Mouse (Mus musculus) bone marrow macrophage, adult 2 months (primary cell): ENCODE results near the gene Tamm41.

ENCODE experiments used
- CTCF ChIP-seq: IDR thresholded peaks from 2 replicates; pipeline ENCODE4 v1.5.1; 2012; ENCODE audit warnings: low read depth, mild to moderate bottlenecking, low read length, moderate library complexity
- POLR2A ChIP-seq: IDR thresholded peaks from 2 replicates; pipeline ENCODE4 v1.6.1; 2012; ENCODE audit warnings: mild to moderate bottlenecking, low read depth, low read length, borderline replicate concordance

GRCm38 (mm10) chr6:115056699-115057098 is 19.0 kb upstream of the Tamm41 start:
- no peak for TF ChIP-seq CTCF
- no peak for TF ChIP-seq POLR2A
